Mouse (Mus musculus): ENCODE data around the gene Thra.

Thra gene

DNA sequence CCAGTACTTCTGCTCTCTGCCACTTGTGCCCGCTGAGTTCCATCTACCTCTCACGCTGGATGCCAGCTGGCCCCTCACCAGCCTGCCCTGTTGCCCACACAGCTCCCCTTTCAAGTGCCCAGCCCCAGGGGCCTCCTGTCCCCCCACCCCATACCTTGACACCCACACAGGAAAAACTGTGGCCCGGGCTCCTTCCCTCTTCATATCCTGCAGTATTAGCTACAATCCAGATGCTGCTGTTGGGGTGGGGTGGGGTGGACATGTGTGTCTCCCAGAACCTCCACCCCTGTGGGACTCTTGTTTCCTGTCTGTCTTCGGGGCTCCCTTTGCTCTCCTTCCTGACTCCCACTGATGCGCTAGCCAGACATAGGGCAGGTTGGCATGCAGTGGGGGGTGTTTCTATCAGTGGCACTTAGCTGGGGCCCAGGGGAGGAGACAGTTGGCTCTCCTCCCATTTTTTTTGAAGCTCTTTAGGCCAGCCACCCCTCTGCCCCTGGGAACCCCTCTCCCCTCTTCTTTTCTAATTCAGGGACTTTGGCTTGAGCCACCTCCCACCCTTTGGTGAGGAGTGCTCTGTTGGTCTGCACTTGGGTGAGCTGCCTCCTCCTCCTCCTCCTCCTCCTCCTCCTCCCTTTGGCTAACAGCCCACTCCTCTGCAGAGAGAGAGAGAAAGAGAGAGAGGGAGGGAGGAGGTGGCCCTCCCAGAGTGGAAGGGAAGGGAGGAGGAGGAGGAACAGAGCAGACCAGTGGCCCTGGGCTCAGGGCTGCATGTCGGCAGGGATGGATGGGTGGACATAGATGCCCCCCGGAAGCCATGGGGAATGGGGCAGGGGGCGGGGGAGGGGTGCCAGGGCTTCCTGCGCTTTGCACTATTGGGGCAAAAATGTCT lies 25.2 kb downstream of the Thra start:
- no peak for DNase-seq (ENCODE audit: low read depth, low spot score)

DNA sequence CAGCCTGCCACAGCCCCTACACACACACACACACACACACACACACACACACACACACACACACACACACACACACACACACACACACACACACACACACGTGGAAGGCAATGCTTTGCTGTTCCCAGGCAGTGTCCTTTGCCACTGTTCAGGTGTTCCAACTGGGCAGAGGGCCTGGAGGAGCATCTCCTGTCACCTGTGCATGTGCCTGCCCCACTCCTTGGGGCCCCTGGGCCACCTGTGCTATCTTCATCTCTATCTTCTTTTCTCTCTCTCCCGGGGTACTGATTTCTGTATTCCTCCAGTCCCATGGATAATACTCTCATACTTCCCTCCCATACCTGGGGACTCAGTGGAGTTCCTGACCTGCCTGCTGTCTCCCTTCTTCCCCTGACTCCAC lies 25.9 kb downstream of the Thra start:
- DNase-seq (ENCODE audit: low read depth, low spot score), result no peak

DNA sequence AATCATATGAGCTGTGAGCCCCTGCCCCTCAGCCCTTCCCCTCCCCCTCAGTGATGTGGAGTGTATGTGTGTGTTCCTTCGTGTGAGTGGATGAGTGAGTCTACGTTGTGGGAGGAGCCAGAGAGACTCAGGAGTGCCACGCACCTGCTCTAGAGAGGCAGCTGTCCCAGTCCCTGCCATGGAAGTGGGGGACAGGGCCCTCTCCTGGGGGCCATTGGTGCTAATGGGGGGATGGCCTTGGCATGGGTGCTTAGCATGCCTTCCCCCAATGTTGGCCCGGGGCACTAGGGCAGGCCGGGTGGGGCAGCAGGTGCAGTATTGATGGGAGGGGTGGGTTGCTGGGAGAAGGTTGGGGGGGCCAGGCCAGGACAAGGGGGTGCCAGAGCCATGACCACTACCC lies 26.4 kb downstream of the Thra start:
- no peak for DNase-seq (ENCODE audit: low read depth, low spot score)

GRCm38 (mm10) chr11:98767276-98767675 lies 26.8 kb downstream of the Thra start:
- DNase-seq (ENCODE audit: low read depth, low spot score), result no peak

DNA sequence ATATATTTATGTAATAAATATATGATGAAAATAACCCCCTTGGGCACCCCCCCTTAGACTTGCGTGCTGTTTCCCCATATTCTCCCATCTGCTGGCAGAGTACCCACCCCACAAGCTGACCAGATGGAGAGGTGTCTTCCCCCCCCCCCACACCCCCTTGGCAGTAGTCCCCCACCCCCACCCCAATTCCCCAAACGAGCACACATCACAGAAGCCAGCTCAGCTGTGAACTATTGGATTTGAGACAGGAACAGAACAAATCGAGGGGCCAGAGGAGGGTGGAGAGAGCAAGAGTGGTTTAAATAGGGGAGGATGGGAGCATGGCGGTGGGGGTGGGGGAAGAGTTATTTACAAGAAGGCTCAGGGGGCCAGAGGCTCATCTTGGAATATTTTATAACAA lies 27.3 kb downstream of the Thra start:
- no peak for DNase-seq (ENCODE audit: low read depth, low spot score)

GRCm38 (mm10) chr11:98768127-98769006 lies 27.9 kb downstream of the Thra start:
- no peak for DNase-seq (ENCODE audit: low read depth, low spot score)

DNA sequence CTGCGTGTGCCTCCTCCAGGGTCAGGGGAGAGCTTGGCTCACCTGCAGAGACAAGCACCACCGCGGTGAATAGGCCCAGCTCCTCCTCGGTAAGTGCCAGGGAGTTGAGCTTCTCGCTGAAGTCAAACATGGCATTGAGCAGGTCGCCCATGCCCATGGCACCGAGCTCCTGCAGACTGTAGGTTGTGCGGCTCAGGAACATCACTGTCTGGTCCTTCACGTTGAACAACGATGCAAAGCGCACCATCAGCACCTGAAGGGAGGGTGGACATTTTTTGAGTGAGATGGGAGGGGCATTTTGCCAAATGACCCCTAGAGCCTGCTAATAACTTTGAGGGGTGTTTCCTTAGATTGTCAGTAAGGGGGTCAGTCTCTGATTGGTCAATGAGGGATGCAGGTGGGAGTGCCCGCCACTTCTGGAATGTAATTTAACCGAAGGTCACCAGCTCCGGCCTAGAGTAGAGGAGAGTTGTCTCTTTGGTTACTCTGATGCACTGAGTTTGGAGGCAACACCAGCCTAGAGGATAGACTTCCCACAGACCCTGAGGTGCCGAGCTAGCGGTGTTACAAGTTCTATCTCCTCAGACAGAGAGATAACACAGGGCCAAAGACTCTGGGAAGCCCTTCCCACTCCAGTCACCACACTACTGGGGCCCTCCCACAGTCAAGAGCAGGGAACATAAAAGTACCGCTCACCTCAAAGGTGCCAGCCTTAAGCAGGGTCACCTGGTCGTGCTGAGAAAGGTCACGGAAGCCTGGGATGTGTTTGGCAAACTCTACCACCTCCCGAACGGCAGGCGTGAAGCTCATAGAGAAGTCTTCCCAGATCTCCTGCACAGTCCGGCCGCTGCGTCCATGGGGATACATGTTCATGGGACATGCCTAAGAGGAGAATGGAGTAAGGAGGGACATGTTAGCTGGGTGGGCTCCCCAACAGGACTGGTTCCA lies 28.8 kb downstream of the Thra start:
- DNase-seq (ENCODE audit: low read depth, low spot score), result no peak

- DNase-seq (ENCODE audit: low read depth, low spot score), result no peak
These were observed 29.9 kb downstream of the Thra start for GRCm38 (mm10) chr11:98770096-98770975.

GRCm38 (mm10) chr11:98771131-98771530 lies 30.7 kb downstream of the Thra start:
- no peak for DNase-seq (ENCODE audit: low read depth, low spot score)

- DNase-seq (ENCODE audit: low read depth, low spot score), result no peak
These were observed 31.5 kb downstream of the Thra start for GRCm38 (mm10) chr11:98771844-98772525.

DNA sequence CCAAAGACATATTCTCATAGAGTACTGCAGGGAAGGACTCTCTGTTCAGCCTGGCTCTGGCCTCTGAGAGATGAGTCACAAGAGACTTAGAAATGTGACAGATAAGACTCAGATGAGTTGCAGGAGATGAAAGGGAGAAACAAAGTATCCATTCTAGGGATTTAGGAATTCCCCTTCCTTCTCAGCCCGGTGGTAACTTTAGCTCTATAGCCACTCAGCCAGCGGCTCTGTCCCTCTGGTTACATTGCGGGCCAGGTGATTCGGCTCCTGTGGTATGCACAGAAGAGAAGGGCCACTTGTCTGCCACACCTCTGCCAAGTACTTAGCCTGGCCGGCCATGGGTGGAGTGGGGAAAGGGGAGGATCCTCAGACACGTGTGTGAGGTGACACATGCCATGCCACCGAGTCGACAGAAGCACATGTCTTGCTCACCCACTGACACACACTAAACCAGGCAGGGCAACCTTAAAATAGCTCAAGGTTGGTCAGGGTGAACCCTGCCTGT lies 32.3 kb downstream of the Thra start:
- no peak for DNase-seq (ENCODE audit: low read depth, low spot score)

GRCm38 (mm10) chr11:98773635-98774295 lies 33.3 kb downstream of the Thra start:
- DNase-seq (ENCODE audit: low read depth, low spot score), result peak; percentile 97

GRCm38 (mm10) chr11:98774582-98775347 lies 34.3 kb downstream of the Thra start, which contains the start of gene Nr1d1:
TSS of gene Nr1d1 (minus strand) at chr11:98775333.
- no peak for DNase-seq (ENCODE audit: low read depth, low spot score)

GRCm38 (mm10) chr11:98775348-98776051 lies 35.1 kb downstream of the Thra start:
- DNase-seq (ENCODE audit: low read depth, low spot score), result peak; percentile 97

DNA sequence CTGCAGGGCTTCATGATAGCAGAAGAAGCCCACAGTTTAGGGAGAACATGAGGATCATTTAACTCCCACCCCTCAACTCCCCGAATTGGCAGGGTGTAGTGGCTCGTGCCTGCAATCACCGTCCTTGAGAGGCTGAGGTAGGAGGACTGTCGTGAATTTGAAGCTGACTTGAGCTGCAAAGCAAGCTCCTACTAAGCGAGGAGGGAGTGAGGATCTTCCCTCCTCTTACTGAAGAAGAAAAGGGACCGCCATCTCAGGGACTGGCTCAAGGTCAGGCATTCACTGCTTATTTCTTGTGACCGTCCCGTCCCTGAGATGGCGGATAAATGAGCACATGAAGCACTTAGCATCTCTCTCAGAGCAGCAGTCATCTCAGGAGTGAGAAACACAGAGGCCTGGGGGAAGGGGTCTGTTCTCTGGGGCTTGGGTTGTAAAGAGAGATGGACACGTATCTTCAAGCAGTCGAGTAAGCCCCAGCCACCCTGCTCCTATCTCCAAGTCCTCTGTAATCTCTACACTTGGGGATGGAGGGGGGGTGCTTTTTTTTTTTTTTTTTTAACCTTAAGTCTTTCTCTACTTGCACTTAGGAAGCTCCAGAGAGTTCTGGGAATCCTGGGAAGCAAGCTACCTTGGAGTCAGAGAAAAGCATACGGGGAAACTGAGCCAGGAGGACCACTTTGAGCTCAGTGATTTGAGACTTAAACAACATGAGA lies 35.8 kb downstream of the Thra start:
- no peak for DNase-seq (ENCODE audit: low read depth, low spot score)

GRCm38 (mm10) chr11:98776843-98777590 lies 36.6 kb downstream of the Thra start:
- DNase-seq (ENCODE audit: low read depth, low spot score), result no peak

Data from WW6 (cell line).